Mouse (Mus musculus) embryonic facial prominence, embryonic 11.5 days (tissue): ENCODE results near the gene Ankrd33b. TPM values are rescaled to one million over a fixed set of nuclear protein-coding genes. Genes with fewer than 3 reads are reported as not detected.

Experiments used
- ATAC-seq: fragments of 200-750 bp; cut with Nextera tagmentation; replicated peaks from 2 replicates; pipeline ENCODE4 v1.8.0; 2017; ENCODE audit warnings: low read depth; ENCODE audit not compliant: insufficient number of reproducible peaks, low FRiP score, low TSS enrichment
- DNase-seq: peaks from one replicate; pipeline ENCODE4 v3.0.0-alpha.2; 2015; ENCODE audit warnings: low spot score
- H3K27ac ChIP-seq: fragments of 300-500 bp; sonication (generic); replicated peaks from 2 replicates; pipeline ENCODE4 v1.5.1; 2014; ENCODE audit warnings: mild to moderate bottlenecking, low read depth, low read length, control low read depth
- H3K27me3 ChIP-seq: fragments of 300-500 bp; sonication (generic); 2 replicates; pipeline ENCODE4 v1.6.1; 2014; ENCODE audit warnings: mild to moderate bottlenecking, low read length, moderate library complexity, mixed read lengths; ENCODE audit not compliant: control insufficient read depth, insufficient read depth
- H3K36me3 ChIP-seq: fragments of 300-500 bp; sonication (generic); replicated peaks from 2 replicates; pipeline ENCODE4 v1.6.1; 2014; ENCODE audit warnings: low read depth, mild to moderate bottlenecking, low read length, moderate library complexity, mixed read lengths; ENCODE audit not compliant: control insufficient read depth, insufficient read depth
- H3K4me1 ChIP-seq: fragments of 300-500 bp; sonication (generic); 2 replicates; pipeline ENCODE4 v1.6.1; 2014; ENCODE audit warnings: low read length, mixed read lengths; ENCODE audit not compliant: control insufficient read depth, insufficient read depth
- H3K4me2 ChIP-seq: fragments of 300-500 bp; sonication (generic); 2 replicates; pipeline ENCODE4 v1.6.1; 2014; ENCODE audit warnings: low read depth, mild to moderate bottlenecking, control low read depth, low read length, moderate library complexity
- H3K4me3 ChIP-seq: fragments of 300-500 bp; sonication (generic); 2 replicates; pipeline ENCODE4 v1.5.1; 2014; ENCODE audit warnings: low read depth, low read length, control low read depth
- H3K9ac ChIP-seq: fragments of 300-500 bp; sonication (generic); replicated peaks from 2 replicates; pipeline ENCODE4 v1.6.1; 2014; ENCODE audit warnings: mild to moderate bottlenecking, control low read depth, low read length
- H3K9me3 ChIP-seq: fragments of 300-500 bp; sonication (generic); replicated peaks from 2 replicates; pipeline ENCODE4 v1.6.1; 2016; ENCODE audit warnings: mild to moderate bottlenecking, low read length, inconsistent platforms, mixed read lengths; ENCODE audit not compliant: control insufficient read depth
- WGBS: fragments of 180-500 bp; shearing (Covaris S2); extraction: QIAGEN DNeasy Blood & Tissue Kit; methylation state at CpG from one replicate; pipeline ENCODE4 v1.1.7; 2014; 5-methylcytosine and 5-hydroxymethylcytosine counted together
- polyA plus RNA-seq: library from polyadenylated mRNA; unstranded; fragments of >200 nt; fragmentation: Nextera tagmentation; extraction: Ambion mirVana; gene quantifications from 2 replicates; pipeline ENCODE4 v1.2.1, GENCODE M21; 2014

Gene Ankrd33b
- 0.13 and 0.38 TPM in 2 replicates for polyA plus RNA-seq

DNA sequence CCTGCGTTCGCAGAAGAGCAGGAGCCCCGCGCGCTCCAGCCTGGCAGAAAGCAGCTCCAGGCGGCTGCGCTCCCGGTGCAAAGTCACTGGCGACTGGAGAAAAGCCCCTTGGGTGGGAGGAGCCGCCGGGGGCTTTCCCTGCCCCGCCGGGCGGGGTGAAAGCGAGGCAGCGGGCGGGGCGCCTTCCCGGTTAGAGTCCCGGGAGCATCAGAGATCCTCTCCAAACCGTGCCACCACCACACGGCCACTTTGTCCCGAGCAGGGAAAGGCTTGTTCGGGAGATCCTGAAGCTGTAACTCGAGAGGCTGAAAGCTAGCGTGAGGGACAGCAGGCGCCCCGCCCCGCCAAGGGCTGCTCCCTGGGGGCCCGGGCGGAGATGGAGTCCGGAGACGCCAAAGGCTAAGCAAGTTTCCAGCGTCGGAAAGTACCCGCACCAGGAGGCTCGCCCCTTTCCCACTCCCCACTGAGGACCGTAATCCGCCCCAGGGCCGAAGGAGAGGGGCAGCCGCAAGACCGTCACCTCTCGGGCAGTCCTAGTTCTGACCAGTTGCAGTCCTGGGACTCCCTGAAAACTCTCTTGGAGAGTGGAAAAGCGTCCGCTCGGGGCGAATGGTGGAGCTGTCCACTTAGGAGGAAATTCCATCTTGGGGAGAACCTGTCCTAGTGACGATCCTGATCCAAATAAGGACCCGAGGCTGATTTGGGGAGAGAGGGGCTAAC lies at the start of gene Ankrd33b:
Gene Ankrd33b (minus strand): TSS at position 246 of the 720 bp plus-strand sequence.
- H3K4me3 ChIP-seq = peak within 1 kb of the TSS; percentile 56
- ATAC-seq = no peak
- no peak within 1 kb of the TSS for H3K27ac ChIP-seq
- DNase-seq = peak; percentile 69
- H3K36me3 ChIP-seq = no peaks in the 10 kb centered on the region
- no peaks in the 10 kb centered on the region for H3K9me3 ChIP-seq
- under 1% methylated on average over 49 of the region's 49 CpGs for WGBS
- peaks cover 7% of the 10 kb centered on the region for H3K4me1 ChIP-seq
- peak within 1 kb of the TSS; percentile 96 for H3K4me2 ChIP-seq
- H3K27me3 ChIP-seq = peaks cover 43% of the 10 kb centered on the region
- H3K9ac ChIP-seq = peak within 1 kb of the TSS; percentile 56

GRCm38 (mm10) chr15:31415181-31415580 lies 47.7 kb upstream of the Ankrd33b start:
- Histone ChIP-seq H3K4me3 (no peak overlapping the region), H3K36me3 (no peaks in the 10 kb centered on the region), H3K4me1 (no peaks in the 10 kb centered on the region; the same call in 1 of the 2 replicates), H3K27ac (no peak overlapping the region), H3K27me3 (no peaks in the 10 kb centered on the region), H3K9me3 (no peaks in the 10 kb centered on the region), H3K4me2 (no peak overlapping the region), H3K9ac (no peak overlapping the region)
- WGBS = 58% methylated on average over 4 of the region's 4 CpGs
- ATAC-seq (no peak), DNase-seq (no peak)

DNA sequence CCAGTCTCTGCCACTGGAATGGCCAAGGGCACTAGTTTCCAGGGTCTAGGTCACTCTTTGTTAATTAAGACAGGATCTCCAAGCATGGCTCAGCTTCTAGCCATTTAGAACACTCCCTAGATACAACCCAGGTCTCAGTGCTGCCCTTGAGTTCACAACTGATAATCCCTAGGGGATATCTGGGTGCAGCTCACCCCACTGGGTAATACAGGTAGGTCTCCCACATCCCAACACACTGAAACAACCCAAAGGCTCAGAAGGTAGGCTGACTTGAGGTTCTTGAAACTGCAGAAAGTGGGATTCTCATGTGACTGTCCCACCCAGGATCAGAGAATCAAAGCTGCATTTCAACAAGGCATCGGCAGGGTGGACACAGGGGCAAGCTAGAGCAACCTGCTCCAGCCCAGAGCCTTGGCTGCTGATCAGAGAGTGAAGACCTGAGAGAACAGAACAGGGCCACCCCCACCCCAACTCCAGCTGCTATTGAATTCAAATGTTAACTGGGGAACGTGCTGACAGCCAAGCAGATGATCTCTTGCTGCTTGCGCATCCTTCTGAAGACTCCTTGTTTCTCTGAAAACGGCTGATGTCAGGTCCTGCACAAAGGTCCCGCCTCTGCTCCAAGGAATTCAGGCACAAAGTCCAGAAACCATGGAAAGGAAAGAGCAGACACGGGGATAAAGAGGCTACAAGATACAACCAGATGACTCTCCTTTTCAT lies 46.8 kb upstream of the Ankrd33b start:
- no peaks in the 10 kb centered on the region for H3K27me3 ChIP-seq
- H3K4me1 ChIP-seq = no peaks in the 10 kb centered on the region; the same call in 1 of the 2 replicates
- no peaks in the 10 kb centered on the region for H3K9me3 ChIP-seq
- no peak overlapping the region for H3K27ac ChIP-seq
- no peak overlapping the region for H3K4me3 ChIP-seq
- no peak overlapping the region for H3K9ac ChIP-seq
- ATAC-seq = no peak
- H3K36me3 ChIP-seq = no peaks in the 10 kb centered on the region
- H3K4me2 ChIP-seq = no peak overlapping the region
- WGBS = 56% methylated on average over 6 of the region's 6 CpGs
- DNase-seq = no peak

DNA sequence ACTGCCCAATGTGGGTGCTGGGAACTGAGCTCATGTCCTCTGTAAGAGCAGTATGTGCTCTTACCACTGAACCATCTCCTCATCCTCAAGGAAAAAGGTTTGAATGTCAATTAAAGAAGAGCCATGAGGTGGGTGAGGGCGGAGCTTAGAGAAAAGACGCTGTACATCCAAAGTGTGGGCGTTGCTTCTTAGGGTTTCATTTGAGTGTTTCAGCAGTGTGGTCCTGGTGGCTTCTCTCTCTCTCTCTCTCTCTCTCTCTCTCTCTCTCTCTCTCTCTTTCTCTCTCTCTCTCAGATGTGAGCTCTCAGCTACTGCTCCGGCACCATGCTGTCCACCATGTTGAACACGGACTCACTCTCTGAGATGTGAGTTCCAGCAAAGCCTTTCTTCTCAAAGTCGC lies 46.1 kb upstream of the Ankrd33b start:
- H3K4me3 ChIP-seq = no peak overlapping the region
- no peaks in the 10 kb centered on the region for H3K36me3 ChIP-seq
- no peaks in the 10 kb centered on the region for H3K27me3 ChIP-seq
- no peak for ATAC-seq
- no peak overlapping the region for H3K27ac ChIP-seq
- H3K9ac ChIP-seq = no peak overlapping the region
- H3K4me2 ChIP-seq = no peak overlapping the region
- no peak for DNase-seq
- H3K9me3 ChIP-seq = no peaks in the 10 kb centered on the region
- no peaks in the 10 kb centered on the region; the same call in 1 of the 2 replicates for H3K4me1 ChIP-seq
- WGBS = 89% methylated on average over 6 of the region's 6 CpGs

GRCm38 (mm10) chr15:31412933-31413332 lies 45.4 kb upstream of the Ankrd33b start:
- no peak overlapping the region for H3K9ac ChIP-seq
- no peak overlapping the region for H3K4me2 ChIP-seq
- no peak overlapping the region for H3K27ac ChIP-seq
- H3K9me3 ChIP-seq = no peaks in the 10 kb centered on the region
- H3K4me1 ChIP-seq = no peaks in the 10 kb centered on the region; the same call in 1 of the 2 replicates
- DNase-seq = no peak
- H3K4me3 ChIP-seq = no peak overlapping the region
- no peak for ATAC-seq
- no peaks in the 10 kb centered on the region for H3K36me3 ChIP-seq
- 35% methylated on average over 3 of the region's 3 CpGs for WGBS
- H3K27me3 ChIP-seq = no peaks in the 10 kb centered on the region

DNA sequence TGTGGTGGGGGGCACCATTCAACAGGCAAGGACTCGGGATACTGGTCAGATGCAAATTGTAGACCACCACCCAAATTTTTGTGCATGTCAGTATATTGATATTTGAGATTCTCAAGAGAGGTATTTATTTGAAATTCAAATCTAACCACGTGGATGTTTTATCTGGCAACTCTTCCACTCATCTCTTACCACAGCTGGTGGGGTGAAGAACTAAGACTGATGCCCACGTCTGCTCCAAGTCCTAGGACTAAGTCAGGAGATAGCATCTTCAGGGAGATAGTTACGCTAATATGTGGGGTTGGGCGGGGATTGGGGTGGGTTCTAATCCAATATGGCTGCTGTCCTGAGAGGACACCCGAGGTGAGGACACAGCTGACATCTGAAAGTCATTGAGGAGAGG lies 44.9 kb upstream of the Ankrd33b start:
- H3K9me3 ChIP-seq = no peaks in the 10 kb centered on the region
- 84% methylated on average over 6 of the region's 6 CpGs for WGBS
- no peak for ATAC-seq

DNA sequence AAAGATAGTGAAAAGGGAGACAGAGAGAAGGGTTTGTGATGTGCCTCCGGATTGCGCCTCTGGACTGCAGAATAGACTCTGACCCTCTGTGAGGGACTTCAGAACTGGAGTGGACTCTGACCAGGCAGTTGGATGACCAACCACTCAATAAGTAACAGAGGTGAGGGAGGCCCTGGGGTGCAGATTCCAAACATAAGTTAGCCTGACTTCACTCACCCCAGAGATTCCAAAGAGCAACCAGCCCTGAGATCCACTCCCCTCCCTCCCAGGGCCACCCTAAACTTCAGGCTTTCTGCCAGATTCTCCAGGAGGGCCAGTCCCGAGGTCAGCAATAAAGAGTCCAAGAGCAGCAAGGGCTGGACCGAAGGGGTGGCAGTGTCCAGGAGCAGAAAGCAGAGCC lies 40.0 kb upstream of the Ankrd33b start:
- no peak for DNase-seq
- 82% methylated on average over 4 of the region's 4 CpGs for WGBS

More for the DNA sequence above, 44.9 kb upstream of the Ankrd33b start:
- Histone ChIP-seq H3K4me3 (no peak overlapping the region), H3K27me3 (no peaks in the 10 kb centered on the region), H3K27ac (no peak overlapping the region), H3K9ac (no peak overlapping the region), H3K36me3 (no peaks in the 10 kb centered on the region), H3K4me1 (no peaks in the 10 kb centered on the region; the same call in 1 of the 2 replicates), H3K4me2 (no peak overlapping the region)
- no peak for DNase-seq

DNA sequence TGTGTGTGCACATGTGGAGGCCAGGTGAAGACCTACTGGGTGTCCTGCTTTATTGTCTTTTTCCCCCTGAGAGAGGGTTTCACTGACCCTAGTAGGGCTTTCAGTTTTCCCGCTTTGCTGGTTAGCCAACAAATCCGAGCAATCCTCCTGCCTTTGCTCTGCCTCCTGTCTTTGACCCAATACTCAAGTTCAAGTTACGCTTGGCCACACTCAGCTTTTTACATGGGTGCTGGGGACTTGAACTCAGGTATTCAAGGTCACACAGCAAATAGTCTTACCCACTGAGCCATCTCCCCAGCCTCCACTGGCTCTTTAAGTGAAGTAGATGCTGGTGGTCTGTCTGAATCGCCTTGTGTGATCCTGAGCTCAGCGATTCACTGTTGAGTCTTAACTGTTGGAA lies 39.4 kb upstream of the Ankrd33b start:
- Histone ChIP-seq H3K9ac (no peak overlapping the region), H3K9me3 (no peaks in the 10 kb centered on the region), H3K4me2 (no peak overlapping the region), H3K4me1 (no peaks in the 10 kb centered on the region; the same call in 1 of the 2 replicates), H3K36me3 (no peaks in the 10 kb centered on the region), H3K27ac (no peak overlapping the region), H3K4me3 (no peak overlapping the region), H3K27me3 (no peaks in the 10 kb centered on the region)
- DNase-seq = no peak
- WGBS = 84% methylated on average over 5 of the region's 5 CpGs
- no peak for ATAC-seq

More for the DNA sequence above, 40.0 kb upstream of the Ankrd33b start:
- Histone ChIP-seq H3K36me3 (no peaks in the 10 kb centered on the region), H3K9ac (no peak overlapping the region), H3K9me3 (no peaks in the 10 kb centered on the region), H3K27me3 (no peaks in the 10 kb centered on the region), H3K4me2 (no peak overlapping the region), H3K4me3 (no peak overlapping the region), H3K4me1 (no peaks in the 10 kb centered on the region; the same call in 1 of the 2 replicates), H3K27ac (no peak overlapping the region)
- no peak for ATAC-seq
